Mouse (Mus musculus) mature B cell (primary cell): ENCODE results near the gene Ttc19.

Source experiments
- in situ Hi-C: fragments of 300-500 bp; cut with MboI; formaldehyde crosslinking; loops from 2 replicates; pipeline ENCODE4 v1.14.3; 2019

The Ttc19 gene

GRCm38 (mm10) chr11:62280675-62281600 lies at the start of gene Ttc19, which contains the start of gene Zswim7:
Ttc19 (plus strand) TSS chr11:62281473.
Zswim7 (minus strand) TSS chr11:62281375.
- in situ Hi-C loops = loop anchor here (10.0 kb wide), 2 partner anchors 156 to 226 kb away; no protein-coding TSS in a partner anchor

GRCm38 (mm10) chr11:62240631-62241261 lies 40.5 kb upstream of the Ttc19 start:
- in situ Hi-C loops = no loop called here

GRCm38 (mm10) chr11:62243871-62244270 lies 37.4 kb upstream of the Ttc19 start:
- in situ Hi-C loops = no loop called here

- in situ Hi-C loops = no loop called here
These were observed 36.8 kb upstream of the Ttc19 start for GRCm38 (mm10) chr11:62244471-62244870.

GRCm38 (mm10) chr11:62247759-62248400 lies 33.4 kb upstream of the Ttc19 start:
- in situ Hi-C loops = no loop called here

GRCm38 (mm10) chr11:62248401-62249244 lies 32.6 kb upstream of the Ttc19 start, which contains the start of gene Adora2b:
Adora2b (plus strand) TSS chr11:62248984.
- in situ Hi-C loops = no loop called here

GRCm38 (mm10) chr11:62249266-62250037 lies 31.8 kb upstream of the Ttc19 start:
- in situ Hi-C loops = no loop called here

- in situ Hi-C loops = no loop called here
These were observed 30.2 kb upstream of the Ttc19 start for GRCm38 (mm10) chr11:62251047-62251446.

GRCm38 (mm10) chr11:62253380-62253779 lies 27.9 kb upstream of the Ttc19 start:
- in situ Hi-C loops = no loop called here

GRCm38 (mm10) chr11:62259214-62259613 lies 22.1 kb upstream of the Ttc19 start:
- in situ Hi-C loops = no loop called here

GRCm38 (mm10) chr11:62263599-62263998 lies 17.7 kb upstream of the Ttc19 start:
- in situ Hi-C loops = no loop called here

- in situ Hi-C loops = no loop called here
These were observed 17.3 kb upstream of the Ttc19 start for GRCm38 (mm10) chr11:62264018-62264417.

GRCm38 (mm10) chr11:62265642-62266041 lies 15.6 kb upstream of the Ttc19 start:
- in situ Hi-C loops = no loop called here

- in situ Hi-C loops = no loop called here
These were observed 14.6 kb upstream of the Ttc19 start for GRCm38 (mm10) chr11:62266466-62267214.

GRCm38 (mm10) chr11:62268381-62268780 lies 12.9 kb upstream of the Ttc19 start:
- in situ Hi-C loops = no loop called here

GRCm38 (mm10) chr11:62269097-62269496 lies 12.2 kb upstream of the Ttc19 start:
- in situ Hi-C loops = no loop called here

- in situ Hi-C loops = no loop called here
These were observed 10.4 kb upstream of the Ttc19 start for GRCm38 (mm10) chr11:62270851-62271250.

GRCm38 (mm10) chr11:62277086-62277485 lies 4.2 kb upstream of the Ttc19 start:
- in situ Hi-C loops = no loop called here

- in situ Hi-C loops = no loop called here
These were observed 3.2 kb upstream of the Ttc19 start for GRCm38 (mm10) chr11:62278027-62278426.

- in situ Hi-C loops = loop anchor here (10.0 kb wide), 2 partner anchors 157 to 227 kb away; no protein-coding TSS in a partner anchor
These were observed 326 bp downstream of the Ttc19 start for GRCm38 (mm10) chr11:62281601-62281997.
